Mouse (Mus musculus) monocyte, adult 59 days (primary cell): ENCODE measurements around the gene Olfr819. TPM values are rescaled to one million over a fixed set of nuclear protein-coding genes. Genes with fewer than 3 reads are reported as not detected.

Experiments
- total RNA-seq, 2 experiments: library from RNA; stranded (reverse); gene quantifications; one replicate each; pipeline ENCODE4 v1.2.4; 2023

Olfr819 gene
- total RNA-seq = not detected

GRCm38 (mm10) chr10:129967166-129967565 is at the start of gene Olfr819:
Olfr819 (minus strand) TSS chr10:129967266.

DNA sequence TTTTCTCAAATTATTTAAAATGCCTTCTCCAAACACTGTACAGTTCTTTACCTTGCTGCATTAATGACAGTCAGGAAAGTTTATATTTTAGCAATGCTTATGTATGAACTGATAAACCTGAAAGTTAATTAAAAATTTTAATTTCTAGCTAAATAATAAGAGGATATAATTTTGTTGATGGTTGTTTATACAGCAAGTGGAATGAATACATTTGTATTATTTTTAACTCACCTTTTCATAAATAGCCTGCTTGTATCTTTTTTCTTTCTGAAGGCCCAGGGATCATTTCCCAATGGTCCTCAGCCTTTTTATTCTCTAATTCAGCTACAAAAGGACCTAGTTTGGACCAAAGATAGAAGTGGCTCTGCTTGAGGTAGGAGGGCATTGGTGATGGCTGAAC is 45.3 kb upstream of the Olfr819 start, which contains the start of gene Olfr820:
TSS of gene Olfr820 (plus strand) at position 301 of the 400 bp plus-strand sequence.

GRCm38 (mm10) chr10:129984962-129985361 is 17.9 kb upstream of the Olfr819 start, which contains the start of gene Gm10310:
Gm10310 (minus strand) TSS chr10:129985062.

DNA sequence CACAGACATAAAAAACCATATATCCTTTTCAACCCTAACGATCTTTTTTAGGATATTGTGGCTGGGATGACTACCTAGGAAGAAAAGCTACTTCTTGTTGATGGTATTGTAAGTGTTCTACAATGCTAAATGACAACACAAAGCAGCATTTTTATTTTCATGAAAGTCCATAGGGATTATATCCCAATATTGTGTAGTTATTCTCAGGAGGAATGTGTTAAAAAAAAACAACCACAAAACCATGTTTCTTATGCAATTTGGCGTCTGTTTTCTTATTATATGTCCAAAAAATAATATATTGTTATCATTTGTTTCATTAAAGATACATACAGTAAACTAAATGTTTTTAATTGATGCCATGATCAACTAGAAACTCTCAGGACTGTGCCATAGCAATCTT is 9.0 kb upstream of the Olfr819 start, which contains the start of gene Olfr247:
TSS of gene Olfr247 (minus strand) at position 101 of the 400 bp plus-strand sequence.

GRCm38 (mm10) chr10:129949000-129949399 is 18.1 kb downstream of the Olfr819 start, which contains the start of gene Olfr818:
Olfr818 (minus strand) TSS chr10:129949100.

DNA sequence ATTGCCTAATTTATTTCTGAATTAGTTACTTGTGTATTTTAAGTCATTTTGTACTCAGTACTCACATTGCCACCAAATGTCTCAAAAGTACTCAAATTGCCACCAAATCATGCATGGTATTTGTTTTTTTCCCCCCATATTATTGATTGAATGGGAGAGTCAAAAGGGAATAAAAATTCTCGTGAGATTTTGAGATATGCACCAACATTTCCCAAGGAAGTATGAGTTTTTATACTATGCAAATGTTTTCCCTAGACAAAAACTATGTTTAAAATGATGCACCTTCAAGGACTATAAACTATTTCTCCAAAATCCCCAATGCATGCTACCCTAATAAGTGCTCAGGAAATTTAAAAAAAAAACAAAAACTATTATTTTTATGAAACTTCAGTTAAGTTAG is 51.6 kb downstream of the Olfr819 start, which contains the start of gene Olfr816:
TSS of gene Olfr816 (minus strand) at position 101 of the 400 bp plus-strand sequence.

Other genes with a start within 250 kb of the Olfr819 start
- gene Olfr805, start 237.9 kb downstream of the Olfr819 start, total RNA-seq = not detected
- not detected for gene Olfr806, start 225.3 kb downstream of the Olfr819 start, total RNA-seq
- not detected for gene Olfr807, start 209.5 kb downstream of the Olfr819 start, total RNA-seq
- not detected for gene Olfr808, start 201.8 kb downstream of the Olfr819 start, total RNA-seq
- gene Olfr809, start 192.6 kb downstream of the Olfr819 start, total RNA-seq = not detected
- not detected for gene Olfr810, start 172.3 kb downstream of the Olfr819 start, total RNA-seq
- not detected for gene Olfr811, start 162.9 kb downstream of the Olfr819 start, total RNA-seq
- gene Olfr812, start 121.2 kb downstream of the Olfr819 start, total RNA-seq = not detected
- not detected for gene Olfr813, start 111.9 kb downstream of the Olfr819 start, total RNA-seq
- gene Olfr814, start 87.4 kb downstream of the Olfr819 start, total RNA-seq = not detected
- not detected for gene Olfr815, start 61.4 kb downstream of the Olfr819 start, total RNA-seq
- not detected for gene Olfr816, start 51.7 kb downstream of the Olfr819 start, total RNA-seq
- not detected for gene Olfr818, start 18.2 kb downstream of the Olfr819 start, total RNA-seq
- gene Olfr247, start 8.9 kb upstream of the Olfr819 start, total RNA-seq = not detected
- gene Gm10310, start 17.8 kb upstream of the Olfr819 start, total RNA-seq = not detected
- gene Olfr820, start 45.4 kb upstream of the Olfr819 start, total RNA-seq = not detected
- gene Olfr821, start 63.1 kb upstream of the Olfr819 start, total RNA-seq = not detected
- gene Olfr822, start 103.9 kb upstream of the Olfr819 start, total RNA-seq = not detected
- not detected for gene Olfr823, start 148.1 kb upstream of the Olfr819 start, total RNA-seq
- not detected for gene Olfr824, start 162.7 kb upstream of the Olfr819 start, total RNA-seq
- not detected for gene Olfr825, start 199.5 kb upstream of the Olfr819 start, total RNA-seq
- not detected for gene Olfr826, start 216.9 kb upstream of the Olfr819 start, total RNA-seq
- not detected for gene Olfr827, start 247.1 kb upstream of the Olfr819 start, total RNA-seq